8 mouse cellular contexts compared by ENCODE assay signal in the genomic region with DNA sequence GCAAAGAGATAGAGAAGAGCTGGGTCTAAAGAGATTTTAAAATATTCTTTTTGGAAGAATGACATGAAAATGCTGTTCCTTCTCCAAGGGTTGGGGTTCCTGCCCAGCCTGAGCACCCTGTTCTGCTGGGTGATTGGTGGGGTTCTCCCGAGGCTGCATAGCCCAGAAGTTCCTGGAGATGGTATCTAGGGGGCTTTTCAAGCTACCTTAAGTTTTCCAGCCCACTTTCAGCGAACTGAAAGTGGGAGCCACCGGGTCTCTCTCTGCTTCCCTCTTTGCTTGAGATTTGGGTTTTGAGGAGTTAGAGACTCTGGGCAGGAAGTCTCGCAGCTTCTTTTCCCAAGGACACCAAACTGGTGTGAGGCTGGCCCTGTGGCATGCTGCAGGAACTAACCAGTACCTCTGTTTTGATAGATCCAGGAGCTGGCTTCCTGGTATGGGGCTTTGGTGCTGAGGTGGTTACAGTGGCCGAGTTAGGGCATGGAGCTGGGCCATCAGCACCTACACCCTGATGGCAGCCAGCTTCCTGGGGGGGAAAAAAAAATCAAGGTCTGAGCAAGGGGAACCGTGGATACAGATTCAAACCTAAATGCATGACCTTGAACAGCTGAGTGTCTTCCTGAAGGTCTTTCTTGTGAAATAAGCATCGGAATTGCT. TPM values are rescaled to one million over a fixed set of nuclear protein-coding genes. Genes with fewer than 3 reads are reported as not detected.
DNase-seq lines count a peak whose midpoint lies in the region; ATAC-seq and TF ChIP-seq lines count a peak whose summit lies in the region.

No protein-coding gene starts in this region.

- H3K36me3 ChIP-seq in embryonic facial prominence, embryonic 14.5 days (ENCODE audit: control insufficient read depth, insufficient read depth, low read length): 0 out of 2 replicates have a peak, but pooled peaks cover 4% of the 10 kb centered on the region
- H3K36me3 ChIP-seq in kidney, adult 2 months (ENCODE audit: control insufficient read depth, insufficient read depth, low read length): no peaks in the 10 kb centered on the region
- no peaks in the 10 kb centered on the region for H3K36me3 ChIP-seq in midbrain, postnatal 0 days (ENCODE audit: insufficient read depth, low read length)

- no peaks in the 10 kb centered on the region for H3K9me3 ChIP-seq in embryonic facial prominence, embryonic 14.5 days (ENCODE audit: control insufficient read depth, low read length)
- H3K9me3 ChIP-seq in midbrain, postnatal 0 days (ENCODE audit: low read length): no peaks in the 10 kb centered on the region

- WGBS in embryonic facial prominence, embryonic 14.5 days: 75% methylated on average over 7 of the region's 7 CpGs
- 36% methylated on average over 7 of the region's 7 CpGs for WGBS in kidney, adult 2 months
- WGBS in midbrain, postnatal 0 days: 78% methylated on average over 7 of the region's 7 CpGs

- ATAC-seq in embryonic facial prominence, embryonic 14.5 days (ENCODE audit: low read depth): no peak
- no peak for ATAC-seq in midbrain, postnatal 0 days (ENCODE audit: low FRiP score)

- H3K4me3 ChIP-seq in layer of hippocampus, adult 2 months: peak overlapping the region; percentile 95
- peak overlapping the region; percentile 81 for H3K4me3 ChIP-seq in embryonic facial prominence, embryonic 14.5 days (ENCODE audit: low read depth, low read length)
- H3K4me3 ChIP-seq in kidney, adult 2 months (ENCODE audit: insufficient read depth, low read depth, low read length): peak overlapping the region; percentile 96
- H3K4me3 ChIP-seq in midbrain, postnatal 0 days (ENCODE audit: low read depth, low read length): peak overlapping the region; percentile 91

- peak overlapping the region; percentile 92 for H3K9ac ChIP-seq in embryonic facial prominence, embryonic 14.5 days (ENCODE audit: low read depth, low read length)
- H3K9ac ChIP-seq in midbrain, postnatal 0 days (replicated peaks; ENCODE audit: low read length, poor library complexity, severe bottlenecking): 0 out of 2 replicates have a peak overlapping the region, but pooled peaks have one; percentile 29

- peaks cover 39% of the 10 kb centered on the region for H3K4me1 ChIP-seq in embryonic facial prominence, embryonic 14.5 days (ENCODE audit: control insufficient read depth, insufficient read depth, low read length)
- H3K4me1 ChIP-seq in kidney, adult 2 months (ENCODE audit: control insufficient read depth, insufficient read depth, low read length): peaks cover 28% of the 10 kb centered on the region
- H3K4me1 ChIP-seq in midbrain, postnatal 0 days (ENCODE audit: insufficient read depth, low read length): peaks cover 44% of the 10 kb centered on the region

- TF ChIP-seq POLR2A in kidney, adult 2 months (IDR thresholded peaks at IDR 0.05; ENCODE audit: low read depth, low read length): no peak

- H3K4me2 ChIP-seq in embryonic facial prominence, embryonic 14.5 days (ENCODE audit: low read depth, low read length): peak overlapping the region; percentile 81
- peak overlapping the region; percentile 80 for H3K4me2 ChIP-seq in midbrain, postnatal 0 days (ENCODE audit: low read depth, low read length, poor library complexity, severe bottlenecking)

- TF ChIP-seq CTCF in layer of hippocampus, adult 2 months (conservative IDR thresholded peaks at IDR 0.05): no peak
- no peak for TF ChIP-seq CTCF in kidney, adult 2 months (conservative IDR thresholded peaks at IDR 0.05; ENCODE audit: insufficient read depth, insufficient read length, low read depth, low read length)
- TF ChIP-seq CTCF in midbrain, postnatal 0 days (IDR thresholded peaks at IDR 0.05): no peak

- H3K27ac ChIP-seq in layer of hippocampus, adult 2 months: peak overlapping the region; percentile 98
- no peak overlapping the region for H3K27ac ChIP-seq in embryonic facial prominence, embryonic 14.5 days (replicated peaks; ENCODE audit: low read depth, low read length)
- H3K27ac ChIP-seq in kidney, adult 2 months (ENCODE audit: insufficient read depth, low read depth, low read length): peak overlapping the region; percentile 54
- no peak overlapping the region for H3K27ac ChIP-seq in midbrain, postnatal 0 days (ENCODE audit: low read depth, low read length)

- no peak for DNase-seq in layer of hippocampus, adult 2 months (ENCODE audit: low spot score in 2 of 2)
- no peak for DNase-seq in layer of hippocampus, postnatal 36 days
- DNase-seq in embryonic facial prominence, embryonic 14.5 days (ENCODE audit: low spot score): no peak
- DNase-seq in kidney, adult 2 months: peak; percentile 44
- no peak for DNase-seq in midbrain, postnatal 0 days (ENCODE audit: low spot score)
- DNase-seq in urinary bladder, postnatal 36 days (ENCODE audit: low spot score in 2 of 2): no peak
- no peak for DNase-seq in ovary, postnatal 14 days (ENCODE audit: low spot score)
- no peak for DNase-seq in layer of hippocampus, adult 9-10 months (ENCODE audit: low spot score)

- no peaks in the 10 kb centered on the region for H3K27me3 ChIP-seq in embryonic facial prominence, embryonic 14.5 days (replicated peaks; ENCODE audit: control insufficient read depth, insufficient read depth, low read length)
- H3K27me3 ChIP-seq in kidney, adult 2 months (replicated peaks; ENCODE audit: control insufficient read depth, insufficient read depth, low read length): no peaks in the 10 kb centered on the region
- H3K27me3 ChIP-seq in midbrain, postnatal 0 days (ENCODE audit: insufficient read depth, low read length): no peaks in the 10 kb centered on the region

RNA-seq across cellular contexts. Expression of a gene that starts 2.2 kb away (rescaled TPM):
- total RNA-seq in layer of hippocampus, adult 2 months (2021): 10 to 100 TPM; 59.1 to 63.4 TPM
- 10 to 100 TPM; 60.1 to 63.9 TPM for total RNA-seq in layer of hippocampus, postnatal 36 days (2021)
- polyA plus RNA-seq in embryonic facial prominence, embryonic 14.5 days (2014; fragmentation: Nextera tagmentation; extraction: Ambion mirVana): 9.2 and 11.0 TPM in 2 replicates
- polyA plus RNA-seq in kidney, adult 2 months (2012; rRNA removed): 30.1 and 32.3 TPM in 2 replicates
- 29.5 and 34.9 TPM in 2 replicates for total RNA-seq in midbrain, postnatal 0 days (2014; rRNA removed)
- polyA plus RNA-seq in midbrain, postnatal 0 days (2015; fragmentation: Nextera tagmentation; extraction: Ambion mirVana): 11.8 and 12.8 TPM in 2 replicates

RNA-seq across cellular contexts. Expression of a gene that starts 18.5 kb away (rescaled TPM):
- 10 to 100 TPM; 78.8 to 82.5 TPM for total RNA-seq in layer of hippocampus, adult 2 months (2021)
- 10 to 100 TPM; 78.5 to 78.9 TPM for total RNA-seq in layer of hippocampus, postnatal 36 days (2021)
- 17.4 and 17.6 TPM in 2 replicates for polyA plus RNA-seq in embryonic facial prominence, embryonic 14.5 days (2014; fragmentation: Nextera tagmentation; extraction: Ambion mirVana)
- polyA plus RNA-seq in kidney, adult 2 months (2012; rRNA removed): 64.1 and 64.4 TPM in 2 replicates
- total RNA-seq in midbrain, postnatal 0 days (2014; rRNA removed): 43.0 and 54.8 TPM in 2 replicates
- polyA plus RNA-seq in midbrain, postnatal 0 days (2015; fragmentation: Nextera tagmentation; extraction: Ambion mirVana): 14.4 and 15.6 TPM in 2 replicates

Comparison
In these comparisons a context has a peak if more than half of its experiments do, and no peak if none do; other contexts are left out.
1. H3K27ac ChIP-seq: peak in layer of hippocampus, adult 2 months (single experiment) and kidney, adult 2 months (single experiment); none in embryonic facial prominence, embryonic 14.5 days (single experiment) and midbrain, postnatal 0 days (single experiment).
2. Peak in every context shown above with its lines, with median percentiles within 50 percentile points of each other: H3K4me3 ChIP-seq.